Mouse (Mus musculus) hematopoietic stem cell, adult 5-6 weeks (primary cell): ENCODE data around the gene Hdac9. TPM values are rescaled to one million over a fixed set of nuclear protein-coding genes. Genes with fewer than 3 reads are reported as not detected.

Experiments used
- ATAC-seq, 2 experiments: fragments of 125-278 bp in 1 of 2; replicated peaks in 1 of 2; 2 replicates each; pipeline ENCODE4 v1.8.0; 2016 to 2017; ENCODE audit warnings: inconsistent platforms in 2 of 2, mild to moderate bottlenecking in 2 of 2, moderate number of reproducible peaks in 2 of 2, low read depth in 1 of 2, moderate TSS enrichment in 1 of 2; ENCODE audit not compliant: low FRiP score in 2 of 2, poor library complexity in 2 of 2, severe bottlenecking in 2 of 2, insufficient read depth in 1 of 2, low TSS enrichment in 1 of 2
- total RNA-seq: library from RNA; stranded (forward); fragments of 172-1452, 232-1000 nt; gene quantifications from 2 replicates; pipeline ENCODE4 v1.2.3, GENCODE M21; 2017

The Hdac9 gene
- total RNA-seq, 1 experiment from 2014 or later = 12.9 TPM

GRCm38 (mm10) chr12:34820229-34820628, 96.7 kb downstream of the Hdac9 start:
- ATAC-seq = no peak

DNA sequence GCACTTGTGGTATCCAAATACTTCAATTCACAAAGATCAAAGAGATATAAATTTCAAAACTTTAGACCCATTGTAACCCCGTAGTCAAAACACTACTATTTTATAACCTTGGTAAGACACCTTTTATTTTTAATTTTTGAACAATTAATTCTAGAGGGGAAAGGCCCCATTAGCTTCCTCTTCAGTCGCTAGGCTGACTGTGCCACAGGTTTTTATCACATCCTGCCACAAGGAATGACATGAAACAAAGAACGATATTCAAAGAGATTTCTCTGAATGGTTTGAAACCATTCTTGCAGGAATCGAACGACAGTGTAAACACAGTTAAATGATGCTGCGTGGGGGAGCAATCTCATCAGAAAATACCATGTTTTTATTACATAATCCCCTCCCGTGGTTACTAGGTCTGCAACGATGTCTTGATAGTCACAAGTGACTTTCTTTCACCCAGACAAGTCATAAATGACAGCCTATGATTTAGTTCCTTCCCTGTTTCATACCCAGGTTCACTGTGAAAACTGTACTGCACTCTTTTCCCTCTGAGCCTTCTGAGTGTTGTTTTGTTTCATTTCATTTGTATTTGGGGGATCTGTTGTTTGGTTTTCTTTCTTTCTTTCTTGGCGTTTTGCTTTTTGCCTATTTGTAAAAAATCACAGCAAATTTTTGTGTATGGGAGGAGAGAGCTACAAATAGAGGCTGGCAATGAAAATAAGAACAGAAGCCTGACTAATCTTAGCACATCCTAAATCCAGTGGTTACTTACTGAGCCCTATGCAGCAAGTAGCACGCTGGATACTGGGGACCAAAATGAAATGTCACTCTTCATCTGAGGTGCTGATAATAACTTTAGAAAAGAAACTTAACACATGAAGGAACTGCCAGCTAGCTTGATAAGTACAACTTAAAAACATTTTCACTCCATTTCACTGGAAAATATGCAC, 105.0 kb downstream of the Hdac9 start:
- ATAC-seq = peak; percentile 75 to 93

DNA sequence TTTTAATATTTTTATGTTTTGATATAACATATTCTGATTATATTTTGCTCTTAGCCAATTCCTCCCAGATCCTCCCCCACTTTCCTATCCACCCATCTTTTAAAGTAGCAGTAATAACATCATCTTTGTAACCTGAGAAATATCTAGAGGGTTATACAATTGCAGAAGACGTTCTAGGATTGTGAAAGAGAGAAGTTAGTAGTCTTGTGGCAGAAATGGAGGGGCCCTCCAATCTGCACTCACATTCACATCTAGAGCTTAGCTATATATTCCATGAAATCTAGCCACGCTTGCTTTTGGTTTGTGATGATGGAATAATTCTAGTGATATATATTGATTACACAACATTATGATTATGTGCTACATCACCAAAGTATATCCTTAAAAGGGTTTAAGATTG, 106.7 kb downstream of the Hdac9 start:
- no peak for ATAC-seq

DNA sequence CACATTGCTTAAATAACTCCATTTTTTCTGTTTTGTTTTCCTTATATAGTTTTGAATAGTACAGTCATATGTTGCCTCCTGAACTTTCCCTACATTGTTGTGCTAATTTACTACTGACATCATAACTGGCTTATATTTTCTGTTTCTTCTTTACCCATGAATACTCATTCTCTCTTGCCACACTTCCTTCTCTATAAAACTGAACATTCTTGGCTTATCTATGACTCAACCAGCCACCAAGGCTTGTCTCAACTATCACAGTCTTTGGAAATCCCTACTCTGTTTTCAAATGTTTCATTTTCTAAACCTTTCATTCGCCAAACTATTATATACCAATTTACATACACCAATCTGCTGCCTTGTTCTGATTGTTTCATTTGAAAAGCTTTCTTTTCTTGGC, 108.7 kb downstream of the Hdac9 start:
- ATAC-seq = no peak

DNA sequence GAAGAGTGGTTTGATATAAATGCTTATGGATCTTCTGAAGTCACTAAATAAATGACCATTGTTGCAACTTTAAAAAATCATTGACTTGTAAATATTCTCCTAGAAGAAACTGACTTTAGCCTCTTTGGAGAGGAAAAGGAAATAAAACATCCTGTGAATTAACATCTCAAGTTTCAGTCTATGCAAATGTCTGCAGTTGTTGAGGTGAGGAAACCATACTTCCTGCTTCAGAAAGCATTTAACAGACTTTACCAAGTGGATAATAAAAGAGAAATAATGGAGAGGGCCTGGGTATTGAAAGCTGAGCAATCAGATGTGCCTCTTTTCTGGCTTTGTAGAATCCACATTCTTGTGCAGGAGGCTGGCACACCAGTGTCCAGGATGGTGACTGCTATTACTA, 110.4 kb downstream of the Hdac9 start:
- peak; percentile 42 to 65; a peak in 3 of 4 replicates for ATAC-seq

GRCm38 (mm10) chr12:34803721-34804120, 113.2 kb downstream of the Hdac9 start:
- ATAC-seq = no peak

DNA sequence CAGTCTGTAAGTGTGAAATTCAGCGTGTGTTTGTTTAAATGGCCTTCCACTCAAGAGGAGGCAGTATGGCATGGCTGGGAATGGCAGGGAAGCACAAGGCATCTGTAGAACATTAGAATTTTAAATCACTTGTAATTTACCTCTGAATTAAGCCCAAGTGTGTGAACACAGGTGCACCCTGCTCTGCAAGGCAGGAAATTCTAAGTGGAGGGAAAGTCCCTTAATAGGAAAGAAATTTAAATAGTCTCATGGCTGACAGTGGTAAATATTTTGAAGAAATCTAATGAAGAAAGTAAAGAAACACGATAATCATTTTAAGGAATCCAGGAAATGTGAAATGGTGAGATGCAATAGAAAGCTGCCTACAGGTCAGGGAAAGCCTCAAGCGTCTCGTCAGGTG, 114.6 kb downstream of the Hdac9 start:
- no peak for ATAC-seq

GRCm38 (mm10) chr12:34801752-34802151, 115.1 kb downstream of the Hdac9 start:
- ATAC-seq = no peak

GRCm38 (mm10) chr12:34797389-34797788, 119.5 kb downstream of the Hdac9 start:
- no peak for ATAC-seq

GRCm38 (mm10) chr12:34795487-34795886, 121.4 kb downstream of the Hdac9 start:
- no peak for ATAC-seq

- no peak for ATAC-seq
Measured at GRCm38 (mm10) chr12:34792113-34792452, 124.8 kb downstream of the Hdac9 start.

GRCm38 (mm10) chr12:34791213-34792112, 125.4 kb downstream of the Hdac9 start:
- ATAC-seq = no peak

DNA sequence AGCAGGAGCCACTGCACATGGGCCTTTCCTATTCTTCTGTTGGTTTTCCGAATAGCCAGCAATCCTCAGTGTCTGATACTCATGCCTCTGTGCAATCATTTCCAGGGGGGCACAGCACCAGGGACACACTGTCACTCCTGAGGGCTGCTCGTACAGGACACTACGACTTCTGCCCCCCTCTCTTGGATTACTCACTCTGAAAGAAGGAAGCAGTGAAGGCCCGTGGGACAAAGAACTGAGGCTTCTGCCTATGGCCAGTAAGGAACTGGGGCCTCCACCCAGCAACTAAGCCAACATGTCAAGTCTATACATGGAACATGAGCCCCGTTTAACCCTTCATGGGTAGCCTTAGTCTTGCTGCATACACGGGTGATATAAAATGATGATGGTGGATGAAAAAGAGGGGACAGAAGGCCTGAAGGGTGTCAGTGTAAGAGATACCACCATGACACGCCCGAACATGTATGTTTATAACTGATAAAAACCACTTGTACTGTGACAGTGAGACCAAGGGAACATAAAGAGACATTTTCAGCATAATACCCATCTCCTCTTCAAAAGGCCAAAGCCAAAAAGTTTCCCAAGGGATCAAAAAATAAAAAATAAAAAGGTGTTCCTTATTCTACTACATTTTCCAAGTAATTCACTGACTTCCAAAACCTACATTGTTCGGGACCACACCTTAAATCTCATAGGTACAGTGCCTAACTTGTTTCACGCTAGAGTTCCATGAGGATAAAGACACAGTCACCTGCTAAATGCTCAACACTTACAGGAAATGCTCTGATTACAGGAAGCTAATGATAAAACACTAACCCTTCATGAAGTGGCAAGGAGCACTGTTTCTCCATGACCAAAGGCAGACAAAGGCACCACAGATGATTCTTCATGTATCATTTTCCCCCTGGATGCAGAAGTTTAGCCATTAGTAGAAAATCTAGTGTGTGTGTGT, 127.6 kb downstream of the Hdac9 start:
- no peak for ATAC-seq

DNA sequence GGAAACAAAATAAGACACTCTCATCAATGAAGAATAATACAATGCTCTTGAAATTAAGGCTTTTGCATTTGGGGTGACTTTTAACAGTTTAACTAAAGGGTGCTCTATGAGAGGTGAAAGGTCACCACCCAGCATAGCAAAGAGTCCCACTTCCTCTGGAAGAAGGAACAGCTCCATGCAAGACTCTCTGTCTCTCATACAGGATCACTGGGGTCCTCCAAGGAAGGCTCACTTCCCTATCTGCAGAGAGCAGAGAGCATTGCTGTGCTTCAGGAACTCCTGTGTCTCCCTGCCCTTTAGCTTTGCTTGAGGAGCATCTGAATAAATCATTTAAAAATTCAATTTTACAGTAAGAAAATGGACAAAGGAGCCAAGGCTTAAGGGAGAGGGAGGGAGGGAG, 129.5 kb downstream of the Hdac9 start:
- ATAC-seq = no peak

DNA sequence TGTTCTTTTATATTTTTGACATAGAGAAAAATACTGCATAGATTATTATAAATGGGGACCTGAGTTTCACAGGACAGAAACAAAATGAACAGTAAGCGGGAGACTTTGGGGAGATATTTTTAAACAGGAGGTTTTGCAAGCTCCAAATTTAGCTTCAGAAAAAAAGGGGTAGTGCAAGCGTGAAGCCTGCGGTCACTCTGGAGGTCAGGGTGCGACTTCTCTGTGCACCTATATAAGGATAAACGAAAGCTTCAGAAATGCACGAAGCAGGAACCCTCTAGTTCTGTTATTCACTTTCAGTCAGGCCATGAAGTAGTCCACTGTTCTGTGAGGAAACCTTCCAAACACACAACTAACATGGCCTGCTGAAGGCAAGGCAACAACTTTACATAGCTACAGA, 133.3 kb downstream of the Hdac9 start:
- no peak; a peak in 1 of 4 replicates for ATAC-seq

DNA sequence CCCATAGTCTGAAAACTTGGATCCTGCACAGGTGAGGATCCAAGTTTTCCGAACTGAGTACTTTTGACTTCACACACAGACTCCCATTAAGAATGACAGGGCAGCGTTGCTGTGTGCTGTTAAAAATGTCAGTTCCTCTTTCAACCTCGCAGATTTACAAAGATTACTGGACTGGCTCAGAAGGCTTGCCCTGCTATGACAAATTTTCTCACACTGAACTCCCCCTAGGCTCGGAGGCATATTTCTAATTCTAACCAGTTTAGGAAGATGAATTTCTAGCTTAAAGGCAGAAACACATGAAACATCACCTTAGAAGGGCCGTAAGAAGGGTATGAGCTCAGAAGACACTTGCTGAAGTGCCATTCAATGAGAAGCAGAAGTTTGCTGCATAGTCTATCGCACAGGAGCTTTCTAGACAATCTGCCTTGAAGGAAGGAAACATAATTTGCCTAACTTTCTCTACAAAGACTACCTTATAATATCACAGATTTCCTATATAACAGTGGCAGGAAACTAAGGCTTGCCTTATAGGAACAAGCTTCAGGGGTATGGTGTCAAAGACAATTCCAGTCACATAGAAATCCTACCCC, 137.4 kb downstream of the Hdac9 start:
- peak; percentile 77 to 87 for ATAC-seq

DNA sequence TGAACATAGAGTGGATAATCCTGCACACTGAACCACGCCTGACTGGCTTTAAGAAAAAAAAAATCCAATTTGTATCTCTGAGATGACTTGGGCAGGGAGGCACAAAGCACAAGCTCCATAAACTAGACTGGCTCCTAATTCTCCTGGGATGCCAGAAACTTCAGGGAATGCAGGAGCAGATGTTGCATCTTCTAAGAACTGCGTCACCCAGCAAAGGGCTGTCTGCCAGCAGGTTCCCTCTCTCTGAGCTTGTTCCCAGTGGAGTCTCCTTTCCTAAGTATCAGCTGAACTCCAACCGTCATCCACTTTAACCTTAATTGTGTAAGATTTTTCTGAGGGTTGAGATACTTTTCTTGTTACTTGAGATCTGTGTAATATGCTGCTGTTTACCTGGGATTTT, 140.7 kb downstream of the Hdac9 start:
- ATAC-seq = no peak
